Mouse (Mus musculus) stomach, postnatal 0 days (tissue): ENCODE measurements around the gene Xylt1. TPM values are rescaled to one million over a fixed set of nuclear protein-coding genes. Genes with fewer than 3 reads are reported as not detected.

Experiments used
- ATAC-seq: fragments of 200-750 bp; cut with Nextera tagmentation; 2 replicates; pipeline ENCODE4 v1.8.0; 2017; ENCODE audit not compliant: low FRiP score, low TSS enrichment
- DNase-seq: peaks from one replicate; pipeline ENCODE4 v3.0.0-alpha.2; 2016; ENCODE audit warnings: low spot score
- H3K27ac ChIP-seq: fragments of 300-500 bp; sonication (generic); replicated peaks from 2 replicates; pipeline ENCODE4 v1.5.1; 2014; ENCODE audit warnings: mild to moderate bottlenecking, control low read depth
- H3K27me3 ChIP-seq: fragments of 300-500 bp; sonication (generic); 2 replicates; pipeline ENCODE4 v1.6.1; 2014; ENCODE audit warnings: low read length; ENCODE audit not compliant: control insufficient read depth, insufficient read depth
- H3K36me3 ChIP-seq: fragments of 300-500 bp; sonication (generic); 2 replicates; pipeline ENCODE4 v1.6.1; 2014; ENCODE audit warnings: low read length, mixed read lengths; ENCODE audit not compliant: control insufficient read depth, insufficient read depth
- H3K4me1 ChIP-seq: fragments of 300-500 bp; sonication (generic); replicated peaks from 2 replicates; pipeline ENCODE4 v1.6.1; 2014; ENCODE audit warnings: antibody characterized with exemption; ENCODE audit not compliant: control insufficient read depth, insufficient read depth
- H3K4me2 ChIP-seq: fragments of 300-500 bp; sonication (generic); replicated peaks from 2 replicates; pipeline ENCODE4 v1.6.1; 2014; ENCODE audit warnings: low read depth, mild to moderate bottlenecking, control low read depth, moderate library complexity
- H3K4me3 ChIP-seq: fragments of 300-500 bp; sonication (generic); 2 replicates; pipeline ENCODE4 v1.5.1; 2014; ENCODE audit warnings: low read depth, low read length, control low read depth
- H3K9ac ChIP-seq: fragments of 300-500 bp; sonication (generic); 2 replicates; pipeline ENCODE4 v1.6.1; 2014; ENCODE audit warnings: mild to moderate bottlenecking, low read length, control low read depth, mixed read lengths
- H3K9me3 ChIP-seq: fragments of 300-500 bp; sonication (generic); 2 replicates; pipeline ENCODE4 v1.6.1; 2016; ENCODE audit warnings: low read length; ENCODE audit not compliant: control insufficient read depth
- CTCF ChIP-seq: IDR thresholded peaks from 2 replicates; pipeline ENCODE4 v1.5.1; 2016; ENCODE audit warnings: antibody characterized with exemption, low read depth, mild to moderate bottlenecking, moderate library complexity
- EP300 ChIP-seq: optimal IDR thresholded peaks from 2 replicates; pipeline ENCODE3; 2016; ENCODE audit warnings: antibody characterized with exemption
- WGBS: fragments of 180-500 bp; shearing (Covaris S2); extraction: QIAGEN DNeasy Blood & Tissue Kit; methylation state at CpG from one replicate; pipeline ENCODE4 v1.1.7; 2014; 5-methylcytosine and 5-hydroxymethylcytosine counted together
- polyA plus RNA-seq: library from polyadenylated mRNA; unstranded; fragments of >200 nt; fragmentation: Nextera tagmentation; extraction: Ambion mirVana; gene quantifications from 2 replicates; pipeline ENCODE4 v1.2.1, GENCODE M21; 2015

Xylt1 gene
- polyA plus RNA-seq, 1 experiment from 2014 or later, result 0.36 TPM

GRCm38 (mm10) chr7:117548301-117548700 lies 167.5 kb downstream of the Xylt1 start:
- Histone ChIP-seq H3K4me3 (no peak overlapping the region), H3K4me2 (no peak overlapping the region), H3K27ac (no peak overlapping the region), H3K4me1 (no peaks in the 10 kb centered on the region), H3K9ac (no peak overlapping the region), H3K27me3 (no peaks in the 10 kb centered on the region), H3K9me3 (no peaks in the 10 kb centered on the region), H3K36me3 (no peaks in the 10 kb centered on the region)
- no peak for TF ChIP-seq EP300
- no peak for TF ChIP-seq CTCF
- ATAC-seq (no peak), DNase-seq (no peak)
- 77% methylated on average over 8 of the region's 8 CpGs for WGBS

- Histone ChIP-seq H3K9ac (no peak overlapping the region), H3K4me3 (no peak overlapping the region), H3K27ac (no peak overlapping the region), H3K4me2 (no peak overlapping the region), H3K9me3 (no peaks in the 10 kb centered on the region), H3K4me1 (no peaks in the 10 kb centered on the region), H3K27me3 (no peaks in the 10 kb centered on the region), H3K36me3 (no peaks in the 10 kb centered on the region)
- TF ChIP-seq CTCF (no peak), EP300 (no peak)
- 85% methylated on average over 16 of the region's 16 CpGs for WGBS
- DNase-seq (no peak), ATAC-seq (no peak)
Observed at GRCm38 (mm10) chr7:117550916-117551549, 170.3 kb downstream of the Xylt1 start.

- H3K4me3 ChIP-seq, result no peak overlapping the region
- no peak for DNase-seq
- no peaks in the 10 kb centered on the region for H3K4me1 ChIP-seq
- H3K9ac ChIP-seq, result no peak overlapping the region
- WGBS, result 38% methylated on average over 12 of the region's 12 CpGs
- no peaks in the 10 kb centered on the region for H3K9me3 ChIP-seq
- H3K36me3 ChIP-seq, result no peaks in the 10 kb centered on the region
- no peak for ATAC-seq
- no peak overlapping the region for H3K27ac ChIP-seq
- H3K4me2 ChIP-seq, result no peak overlapping the region
- no peaks in the 10 kb centered on the region for H3K27me3 ChIP-seq
- TF ChIP-seq EP300 (no peak), CTCF (no peak)
Observed at GRCm38 (mm10) chr7:117553228-117553627, 172.4 kb downstream of the Xylt1 start.

- 67% methylated on average over 2 of the region's 2 CpGs for WGBS
- Histone ChIP-seq H3K27me3 (no peaks in the 10 kb centered on the region), H3K4me3 (no peak overlapping the region), H3K9me3 (no peaks in the 10 kb centered on the region), H3K4me2 (no peak overlapping the region), H3K36me3 (no peaks in the 10 kb centered on the region), H3K9ac (no peak overlapping the region), H3K4me1 (no peaks in the 10 kb centered on the region), H3K27ac (no peak overlapping the region)
- TF ChIP-seq EP300, result no peak
- TF ChIP-seq CTCF, result no peak
- DNase-seq (no peak), ATAC-seq (no peak)
Observed at GRCm38 (mm10) chr7:117555735-117556134, 175.0 kb downstream of the Xylt1 start.

DNA sequence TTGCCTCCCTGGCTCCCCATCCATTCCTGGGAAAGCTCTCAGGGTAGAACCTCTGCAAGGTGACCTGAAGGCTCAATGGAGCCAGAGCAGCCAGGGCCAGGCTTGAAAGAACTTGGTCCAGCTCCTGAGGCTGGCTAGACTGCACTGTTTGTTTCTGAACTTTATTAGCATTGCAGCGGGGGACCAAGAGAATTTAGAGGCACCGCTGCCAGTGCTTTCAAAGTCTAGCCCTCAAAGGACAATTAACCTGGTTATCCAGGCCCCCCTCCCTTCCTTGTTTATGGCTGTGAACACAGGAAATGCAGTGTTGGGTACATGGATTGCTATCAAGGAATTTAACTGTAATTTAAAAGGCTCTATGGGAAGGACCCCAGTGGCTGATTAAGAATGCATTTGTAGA lies 177.4 kb downstream of the Xylt1 start:
- Histone ChIP-seq H3K27me3 (no peaks in the 10 kb centered on the region), H3K9ac (no peak overlapping the region), H3K4me1 (no peaks in the 10 kb centered on the region), H3K4me2 (no peak overlapping the region), H3K36me3 (no peaks in the 10 kb centered on the region), H3K4me3 (no peak overlapping the region), H3K9me3 (no peaks in the 10 kb centered on the region), H3K27ac (no peak overlapping the region)
- ATAC-seq (no peak), DNase-seq (no peak)
- TF ChIP-seq CTCF (no peak), EP300 (no peak)
- WGBS, result 74% methylated on average over 2 of the region's 2 CpGs

DNA sequence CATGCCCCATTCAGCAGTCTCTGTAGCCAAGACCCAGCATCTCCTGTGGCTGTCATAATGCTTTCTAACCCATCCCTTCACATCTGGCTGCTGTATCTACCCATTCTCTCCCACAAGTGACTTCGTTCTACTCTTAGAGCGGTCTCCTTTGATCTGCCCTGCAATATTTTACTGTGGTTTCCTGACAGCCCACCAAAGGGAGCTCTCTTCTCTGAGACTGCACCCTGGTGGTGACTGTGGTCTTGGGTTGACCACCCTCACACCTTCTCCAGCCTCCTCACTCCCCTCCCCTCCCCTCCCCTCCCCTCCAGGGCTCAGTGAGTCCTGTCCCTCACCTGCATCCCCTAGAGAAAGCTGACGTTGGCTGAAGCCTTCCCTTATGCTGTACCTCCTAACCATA lies 178.3 kb downstream of the Xylt1 start:
- Histone ChIP-seq H3K27me3 (no peaks in the 10 kb centered on the region), H3K9me3 (no peaks in the 10 kb centered on the region), H3K27ac (no peak overlapping the region), H3K4me3 (no peak overlapping the region), H3K4me2 (no peak overlapping the region), H3K4me1 (no peaks in the 10 kb centered on the region), H3K9ac (no peak overlapping the region), H3K36me3 (no peaks in the 10 kb centered on the region)
- DNase-seq, result no peak
- no peak for ATAC-seq
- no peak for TF ChIP-seq CTCF
- TF ChIP-seq EP300, result no peak
- WGBS, result 71% methylated on average over 3 of the region's 3 CpGs
